Mouse (Mus musculus): Measurements from ENCODE around the gene Lrrtm3. TPM values are rescaled to one million over a fixed set of nuclear protein-coding genes. Genes with fewer than 3 reads are reported as not detected.

The Lrrtm3 gene
- polyA plus RNA-seq, 1 experiment, result 36.6 TPM

DNA sequence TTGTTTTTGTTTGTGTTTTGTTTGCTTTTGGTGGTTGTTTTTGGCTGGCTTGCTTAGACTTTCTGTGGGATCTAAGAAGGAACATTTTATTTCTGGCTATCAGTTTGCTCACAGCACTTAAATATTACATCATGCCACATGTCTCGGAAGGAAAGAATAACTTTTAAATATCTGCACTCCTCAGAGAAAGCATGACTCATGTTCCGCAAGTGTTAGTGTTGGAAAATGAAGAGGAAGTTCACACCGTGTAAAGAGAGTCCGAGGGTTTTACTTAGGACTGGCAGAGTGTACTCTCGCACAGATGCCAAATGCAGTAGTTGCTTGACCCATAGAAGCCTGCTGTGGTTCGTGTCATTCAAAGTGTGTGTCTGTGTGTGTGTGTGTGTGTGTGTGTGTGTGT, 40.9 kb downstream of the Lrrtm3 start:
- DNase-seq (ENCODE audit: extremely low spot score in 1 of 2, low spot score in 1 of 2), result peak; percentile 38 to 65

DNA sequence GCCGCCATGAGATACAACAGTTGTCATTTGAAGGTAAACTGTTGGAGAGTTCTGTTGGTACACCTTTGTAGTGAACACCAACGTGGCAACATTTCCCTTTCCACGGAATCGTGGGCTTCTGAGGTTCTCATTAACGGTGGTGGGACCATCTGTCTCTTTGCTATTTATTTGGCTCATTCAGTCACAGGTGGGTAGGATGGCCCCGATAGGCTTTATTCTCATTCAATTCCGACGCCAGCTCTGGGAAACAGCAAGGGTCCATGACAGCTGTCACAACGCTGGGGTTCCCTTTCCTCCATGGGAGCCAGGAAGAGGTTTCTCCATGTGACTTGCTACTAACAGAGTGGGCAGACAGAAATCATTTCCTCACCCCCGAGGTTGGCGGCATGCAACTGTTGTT, 48.2 kb downstream of the Lrrtm3 start:
- DNase-seq (ENCODE audit: extremely low spot score in 1 of 2, low spot score in 1 of 2), result no peak

DNA sequence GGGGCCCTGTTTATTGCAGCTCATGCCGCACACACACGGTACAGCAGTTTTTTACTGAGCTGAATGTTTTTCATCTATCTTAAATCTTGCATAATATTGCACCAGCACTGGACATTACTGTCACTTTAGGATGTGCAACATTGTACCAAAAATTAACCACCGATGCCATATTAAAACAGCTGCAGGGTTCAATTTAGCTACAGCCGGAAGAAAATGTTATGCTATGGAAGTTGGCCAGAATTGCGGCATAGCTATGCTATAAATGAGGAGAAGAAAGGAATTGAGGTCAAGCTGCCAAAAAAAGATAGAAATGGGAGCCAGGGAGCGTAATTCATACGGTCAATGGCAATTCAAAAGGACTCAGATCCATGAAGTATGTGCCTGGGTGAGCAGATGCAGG, 48.9 kb downstream of the Lrrtm3 start:
- no peak for DNase-seq (ENCODE audit: extremely low spot score in 1 of 2, low spot score in 1 of 2)

DNA sequence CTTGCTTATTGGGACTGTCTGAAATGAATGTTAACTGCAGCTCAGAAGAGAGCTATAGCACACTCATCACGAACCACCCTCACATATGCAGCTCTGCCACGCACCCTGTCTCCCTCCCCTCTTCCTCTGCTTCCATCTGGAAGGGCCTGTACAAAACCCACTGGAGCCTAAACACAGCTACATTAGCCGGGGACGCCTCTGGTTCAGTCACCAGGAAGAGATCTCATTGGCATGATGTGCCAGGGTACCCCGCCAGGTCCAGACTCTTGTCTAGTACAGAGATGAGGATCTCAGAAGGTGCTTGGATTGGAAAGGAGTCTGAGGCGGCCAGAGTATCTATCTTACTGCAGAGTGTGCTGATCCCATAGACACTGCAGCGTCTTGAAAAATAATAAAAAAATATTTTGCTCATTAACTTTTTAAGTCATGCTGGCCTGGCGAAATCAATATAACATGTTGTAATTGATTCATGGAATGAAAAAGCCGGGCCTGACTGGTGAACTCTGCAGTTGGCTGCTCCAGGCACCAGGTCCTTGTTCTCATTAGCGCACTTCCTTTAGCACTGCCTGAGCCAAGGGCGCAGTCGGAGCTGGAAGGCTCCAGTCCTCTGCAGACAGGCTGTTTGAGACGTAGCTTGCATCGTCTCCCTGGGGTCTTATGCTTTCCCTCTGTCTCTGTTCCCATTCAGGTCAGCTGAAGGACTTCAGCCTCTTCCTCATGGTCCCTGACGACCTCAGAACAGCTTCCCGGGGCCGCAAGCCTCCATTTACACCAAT, 50.1 kb downstream of the Lrrtm3 start:
- peak; percentile 31 to 48 for DNase-seq (ENCODE audit: extremely low spot score in 1 of 2, low spot score in 1 of 2)

DNA sequence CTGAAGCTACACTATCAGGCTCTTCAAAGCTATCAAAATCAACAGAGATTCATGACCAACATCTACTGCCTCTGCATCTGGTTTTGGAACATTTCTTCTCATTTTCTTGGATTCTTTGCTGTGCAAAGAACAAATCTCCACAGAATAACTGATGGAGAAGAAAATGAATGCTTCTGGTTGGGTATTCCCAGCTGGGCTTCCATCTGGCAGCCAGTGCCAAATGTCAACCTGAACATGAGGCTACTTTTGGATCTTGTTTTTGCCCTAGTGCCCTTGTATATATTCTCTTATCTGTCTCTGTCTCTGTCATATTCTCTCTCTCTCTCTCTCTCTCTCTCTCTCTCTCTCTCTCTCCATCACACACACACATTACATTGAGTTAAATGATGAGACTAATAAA, 59.2 kb downstream of the Lrrtm3 start:
- DNase-seq (ENCODE audit: extremely low spot score in 1 of 2, low spot score in 1 of 2), result no peak

DNA sequence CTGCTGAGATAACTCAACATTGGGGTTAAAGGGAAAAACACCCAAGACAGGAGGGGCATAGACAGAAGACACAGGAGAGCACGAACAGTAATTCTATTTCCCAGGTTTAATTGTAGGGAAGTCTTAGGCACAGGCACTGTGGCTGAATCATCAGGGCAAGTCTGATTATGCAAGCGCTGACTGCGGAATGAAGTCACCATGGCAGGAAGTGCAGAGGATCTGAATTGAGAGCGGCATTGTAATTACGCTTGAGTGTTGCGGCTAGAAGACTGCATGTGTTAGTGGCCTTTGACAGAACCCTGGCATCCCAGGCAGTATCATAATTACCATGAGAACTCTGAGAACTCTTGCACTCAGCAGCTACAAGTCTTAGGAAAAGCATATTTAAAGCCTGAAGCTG, 66.7 kb downstream of the Lrrtm3 start:
- DNase-seq (ENCODE audit: extremely low spot score in 1 of 2, low spot score in 1 of 2), result peak in 1 of 2 experiments; percentile 66

DNA sequence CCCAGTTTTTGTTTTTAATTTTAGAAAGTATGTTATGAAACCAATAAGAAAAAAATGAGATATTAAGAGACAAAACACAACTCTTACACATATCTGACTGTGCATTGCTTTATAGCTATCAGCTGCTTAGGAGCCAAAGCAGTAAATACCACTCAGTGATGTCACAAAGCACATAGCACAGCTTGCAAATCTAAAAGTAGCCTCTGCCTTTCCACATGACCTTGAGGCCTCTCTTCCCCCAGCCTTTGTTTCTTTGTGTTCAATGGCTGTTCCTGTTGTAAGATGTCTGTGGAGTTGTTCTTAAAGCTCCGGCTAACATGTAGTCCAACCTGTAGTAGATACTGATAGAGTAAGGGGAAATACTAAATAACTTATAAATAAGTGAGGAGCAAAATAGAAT, 69.7 kb downstream of the Lrrtm3 start:
- DNase-seq (ENCODE audit: extremely low spot score in 1 of 2, low spot score in 1 of 2), result no peak

DNA sequence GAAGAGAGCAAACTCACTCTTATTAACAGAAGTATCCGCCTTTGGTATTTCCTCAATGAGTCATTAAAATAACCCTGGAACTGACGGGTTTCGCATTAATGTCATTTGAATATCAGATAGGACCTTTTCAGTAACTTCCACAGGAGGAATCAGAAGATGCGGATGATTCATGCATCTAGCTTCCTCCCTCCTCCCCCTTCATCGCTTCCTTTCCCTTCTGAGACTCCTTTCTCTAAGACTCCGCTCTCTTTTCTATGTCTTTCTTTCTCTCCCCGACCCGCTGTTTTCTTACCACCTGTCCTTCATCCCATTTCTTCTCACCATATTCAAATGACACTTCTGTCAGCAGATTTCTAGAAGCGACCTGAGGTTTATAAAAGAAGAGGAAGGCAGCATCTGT, 88.1 kb downstream of the Lrrtm3 start:
- peak in 1 of 2 experiments; percentile 49 for DNase-seq (ENCODE audit: extremely low spot score in 1 of 2, low spot score in 1 of 2)

DNA sequence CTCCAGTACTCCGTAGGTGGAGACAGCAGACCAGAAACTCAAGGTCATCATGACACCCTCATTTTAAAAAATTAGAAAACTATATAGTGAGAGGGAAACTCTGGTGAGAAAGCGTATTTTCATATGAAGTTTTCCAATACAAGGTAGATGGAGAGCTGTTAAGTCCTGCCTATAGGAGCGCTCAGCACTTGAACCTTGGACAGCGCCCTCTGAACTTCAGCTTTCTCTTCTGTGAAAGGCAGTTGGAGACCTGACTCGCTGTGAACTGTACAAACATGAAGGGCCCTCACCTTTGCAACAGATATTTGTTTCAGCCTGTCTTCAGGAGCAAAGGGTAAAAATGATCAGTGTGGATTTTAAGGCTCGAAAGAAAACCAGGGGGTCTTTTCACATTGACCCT, 88.5 kb downstream of the Lrrtm3 start:
- DNase-seq (ENCODE audit: extremely low spot score in 1 of 2, low spot score in 1 of 2), result no peak

DNA sequence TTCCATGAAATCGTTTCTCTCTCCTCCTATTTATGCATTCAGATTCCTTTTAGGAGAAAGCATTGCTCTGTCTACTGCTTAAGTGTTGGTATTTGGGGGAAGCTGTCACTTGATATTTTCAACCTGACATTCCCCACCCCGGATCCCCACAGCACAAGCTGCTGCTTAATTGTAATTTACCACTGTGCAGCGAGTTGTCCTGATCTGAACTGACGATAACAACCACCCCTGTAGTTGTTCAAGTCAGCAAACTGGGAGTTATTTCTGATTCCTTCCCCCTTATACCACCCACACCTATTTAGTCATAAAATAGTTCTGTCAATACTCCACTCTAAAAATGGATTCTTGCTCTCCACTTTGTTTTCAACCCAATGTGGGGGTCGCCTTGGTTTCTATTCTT, 95.8 kb downstream of the Lrrtm3 start:
- DNase-seq (ENCODE audit: extremely low spot score in 1 of 2, low spot score in 1 of 2), result peak in 1 of 2 experiments; percentile 34

DNA sequence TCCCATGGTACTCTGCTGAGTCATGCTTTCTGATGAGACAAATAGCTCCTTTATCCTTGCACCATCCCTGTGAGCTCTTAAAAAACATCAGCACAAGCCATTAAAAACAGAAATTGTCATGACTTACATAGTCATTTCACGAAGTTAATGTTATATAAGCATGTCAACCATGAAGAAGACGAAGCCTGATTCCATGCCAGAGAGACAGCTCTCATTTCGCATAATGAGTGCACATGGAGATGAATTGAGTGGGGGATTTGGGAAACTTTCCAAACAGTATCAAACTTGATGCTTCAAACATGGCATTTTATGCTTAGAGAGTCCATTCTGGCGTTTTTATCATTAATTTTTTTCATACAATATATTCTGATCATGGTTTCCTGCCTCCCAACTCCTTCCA, 104.5 kb downstream of the Lrrtm3 start:
- DNase-seq (ENCODE audit: extremely low spot score in 1 of 2, low spot score in 1 of 2), result peak in 1 of 2 experiments; percentile 25

DNA sequence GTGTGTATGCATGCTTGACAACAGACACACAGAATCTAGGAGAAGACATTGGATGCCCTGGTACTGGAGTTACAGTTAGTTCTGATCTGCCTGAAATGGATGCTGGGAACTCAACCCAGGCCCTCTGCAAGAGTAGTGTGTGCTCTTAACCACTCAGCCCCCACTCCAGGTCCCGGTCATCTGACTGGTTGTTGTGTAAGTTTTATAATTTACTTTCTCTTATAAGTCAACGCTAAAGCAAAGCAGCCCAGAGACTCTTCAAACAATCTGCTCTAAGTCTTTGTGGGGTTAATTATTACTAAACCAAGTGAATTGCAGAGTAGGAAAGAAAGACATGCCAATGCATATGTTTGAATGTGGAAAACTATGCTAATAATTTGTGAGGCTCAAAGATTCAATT, 110.7 kb downstream of the Lrrtm3 start:
- DNase-seq (ENCODE audit: extremely low spot score in 1 of 2, low spot score in 1 of 2), result no peak

DNA sequence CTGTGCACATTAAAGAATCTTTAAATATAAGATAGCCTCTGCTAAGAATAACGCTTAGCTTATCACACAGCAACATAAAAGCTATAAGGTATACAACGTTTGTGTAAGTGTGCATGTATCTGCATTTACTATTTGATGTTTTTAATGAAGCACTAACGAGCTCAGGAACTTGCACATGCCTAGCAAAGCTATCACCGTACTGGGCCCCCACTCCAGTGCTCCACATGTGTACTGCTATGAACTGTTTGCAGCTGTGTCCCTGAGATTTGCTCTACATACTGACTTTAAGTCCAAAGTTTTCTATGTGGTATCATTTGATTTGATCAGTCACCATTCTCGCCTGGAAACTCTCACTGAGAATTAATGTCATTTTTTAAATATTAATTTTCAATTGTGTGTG, 111.1 kb downstream of the Lrrtm3 start:
- DNase-seq (ENCODE audit: extremely low spot score in 1 of 2, low spot score in 1 of 2), result no peak

DNA sequence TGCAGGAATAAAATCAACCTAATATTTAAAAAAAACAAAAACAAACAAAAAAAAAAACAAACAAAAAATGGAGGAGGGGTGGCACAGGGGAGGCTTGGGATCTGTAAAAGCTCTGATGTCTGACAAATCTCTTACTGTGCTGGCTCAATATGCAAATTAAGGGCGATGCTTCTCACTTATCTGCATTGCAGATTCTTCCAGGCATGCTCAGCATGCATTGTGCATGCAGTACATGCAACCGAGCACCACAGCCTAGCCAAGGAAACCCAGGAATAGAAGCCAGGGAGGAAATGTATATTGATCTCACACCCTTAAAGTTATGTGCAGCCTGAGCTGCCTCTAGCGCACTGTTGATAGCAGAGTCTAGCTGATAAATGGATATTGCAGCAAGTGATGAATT, 111.5 kb downstream of the Lrrtm3 start:
- DNase-seq (ENCODE audit: extremely low spot score in 1 of 2, low spot score in 1 of 2), result no peak

DNA sequence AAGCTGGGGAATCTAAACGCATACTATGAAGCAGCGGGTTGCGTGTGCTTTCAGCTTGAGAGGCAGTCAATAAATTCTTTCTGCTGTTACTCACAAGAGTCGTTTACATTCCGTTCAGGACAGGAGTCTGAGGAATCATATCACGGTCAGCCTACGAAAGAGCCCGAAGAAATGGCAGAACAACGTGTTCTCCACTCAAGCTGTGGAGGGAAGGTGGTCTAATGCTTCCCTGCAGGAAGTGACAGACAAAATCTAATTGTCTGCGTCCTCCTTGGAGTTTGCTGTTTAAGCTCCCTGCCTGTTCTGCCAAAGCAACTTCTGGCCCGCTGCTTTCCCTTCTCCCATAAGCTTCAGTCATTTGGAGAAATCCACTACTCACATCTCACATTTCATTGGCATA, 112.0 kb downstream of the Lrrtm3 start:
- no peak for DNase-seq (ENCODE audit: extremely low spot score in 1 of 2, low spot score in 1 of 2)

DNA sequence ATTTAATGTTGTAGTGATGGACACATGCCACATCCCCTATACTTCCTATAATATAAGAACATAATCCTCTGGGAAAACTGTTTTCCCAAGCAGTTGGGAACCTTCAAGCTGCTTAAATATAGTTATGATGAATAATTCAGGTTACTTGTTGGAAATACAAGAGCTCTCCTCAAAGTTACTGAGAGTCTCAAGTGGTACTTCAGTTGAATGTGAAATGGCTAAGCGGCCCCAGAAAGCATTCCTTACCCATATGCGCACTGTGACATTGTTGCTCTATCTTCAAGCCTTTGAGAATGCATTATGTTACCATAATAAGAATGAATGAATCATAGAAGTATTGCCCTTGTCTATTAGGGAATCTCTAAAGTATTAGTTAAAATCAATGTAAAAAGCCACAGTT, 117.8 kb downstream of the Lrrtm3 start:
- DNase-seq (ENCODE audit: extremely low spot score in 1 of 2, low spot score in 1 of 2), result no peak

DNA sequence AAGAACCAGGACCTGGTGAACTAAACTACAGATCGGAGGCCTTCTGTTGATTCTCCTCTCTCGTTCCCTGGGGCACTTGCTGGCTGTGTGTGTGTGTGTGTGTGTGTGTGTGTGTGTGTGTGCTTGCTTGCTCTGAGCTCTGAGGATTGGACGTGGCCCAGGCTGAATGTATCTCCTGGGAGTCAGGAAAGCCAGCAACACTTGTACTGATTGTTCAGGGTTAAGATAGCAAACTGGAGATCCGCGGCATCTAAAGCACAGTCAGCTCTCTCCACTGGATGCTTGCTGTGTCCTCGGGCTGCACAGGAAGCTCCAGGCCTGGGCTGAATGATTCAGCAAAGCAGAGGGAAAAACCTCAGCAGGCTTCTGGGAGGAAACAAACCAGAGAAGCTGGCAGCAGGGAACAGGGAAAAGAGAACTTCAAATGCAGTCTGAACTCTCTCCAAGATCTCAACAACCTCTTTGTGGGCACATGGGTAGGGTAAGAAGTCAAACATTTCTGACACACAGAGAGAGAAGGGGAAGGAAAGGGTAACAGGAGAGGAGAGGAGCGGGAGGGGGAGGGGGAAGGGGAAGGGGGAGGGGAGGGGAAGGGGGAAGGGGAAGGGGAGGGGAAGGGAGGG, 135.7 kb downstream of the Lrrtm3 start:
- DNase-seq (ENCODE audit: extremely low spot score in 1 of 2, low spot score in 1 of 2), result peak in 1 of 2 experiments; percentile 25

DNA sequence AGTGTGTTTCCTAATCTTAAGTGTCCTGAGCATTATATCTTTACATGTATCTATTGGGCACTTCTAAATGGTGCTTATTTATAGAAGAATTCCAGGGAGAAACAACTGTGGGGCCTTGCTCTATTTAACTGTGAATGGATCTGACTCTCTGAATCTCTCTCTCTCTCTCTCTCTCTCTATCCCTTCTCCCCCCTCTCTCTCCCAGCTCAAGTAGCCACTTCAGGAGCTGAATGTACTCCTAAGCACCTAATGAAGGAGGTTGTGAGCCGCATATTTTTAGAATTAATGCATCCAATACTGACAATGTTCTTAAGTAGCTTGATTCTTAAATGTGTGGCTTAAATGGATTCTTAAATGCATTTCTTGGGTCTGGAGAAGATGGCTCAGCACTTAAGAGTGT, 138.6 kb downstream of the Lrrtm3 start:
- DNase-seq (ENCODE audit: extremely low spot score in 1 of 2, low spot score in 1 of 2), result no peak

DNA sequence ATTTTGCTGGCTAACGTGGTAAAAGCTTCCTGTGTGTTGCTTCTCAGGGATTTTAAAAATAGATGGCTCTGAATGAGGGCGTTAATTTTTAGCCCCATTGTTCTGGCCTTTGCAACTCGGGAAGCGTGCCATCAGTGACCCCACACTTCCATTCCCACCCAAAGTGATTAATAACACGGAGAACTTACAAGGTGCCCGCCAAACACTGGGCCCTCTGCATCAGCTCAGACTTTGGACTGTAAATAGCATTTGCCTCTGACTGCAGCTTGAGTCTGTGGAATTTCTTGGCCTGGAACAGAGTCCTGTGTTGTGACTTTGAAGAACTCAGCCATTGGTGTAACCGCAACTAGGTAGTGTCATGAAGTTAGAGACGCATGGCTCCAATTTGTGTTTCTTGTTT, 139.2 kb downstream of the Lrrtm3 start:
- no peak for DNase-seq (ENCODE audit: extremely low spot score in 1 of 2, low spot score in 1 of 2)

DNA sequence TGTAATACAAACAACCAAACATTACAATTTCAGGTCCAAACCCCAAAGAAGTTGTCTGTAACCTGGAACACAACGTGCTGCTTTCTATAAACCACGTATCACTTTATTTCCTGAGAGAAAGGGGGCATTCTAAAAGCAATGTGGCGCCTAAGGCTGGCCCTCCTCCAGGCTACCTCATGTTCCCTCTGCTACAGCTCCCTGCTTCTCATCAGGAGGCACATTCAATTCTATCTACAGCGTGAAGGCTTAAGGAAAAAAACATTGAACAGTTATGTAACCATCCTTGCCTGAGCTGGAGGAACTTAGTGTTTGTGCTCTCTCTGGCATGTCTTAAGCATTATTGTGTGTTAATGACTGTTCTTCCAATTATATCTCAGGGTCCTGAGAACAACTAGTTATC, 142.8 kb downstream of the Lrrtm3 start:
- peak; percentile 14 to 61 for DNase-seq (ENCODE audit: extremely low spot score in 1 of 2, low spot score in 1 of 2)

DNA sequence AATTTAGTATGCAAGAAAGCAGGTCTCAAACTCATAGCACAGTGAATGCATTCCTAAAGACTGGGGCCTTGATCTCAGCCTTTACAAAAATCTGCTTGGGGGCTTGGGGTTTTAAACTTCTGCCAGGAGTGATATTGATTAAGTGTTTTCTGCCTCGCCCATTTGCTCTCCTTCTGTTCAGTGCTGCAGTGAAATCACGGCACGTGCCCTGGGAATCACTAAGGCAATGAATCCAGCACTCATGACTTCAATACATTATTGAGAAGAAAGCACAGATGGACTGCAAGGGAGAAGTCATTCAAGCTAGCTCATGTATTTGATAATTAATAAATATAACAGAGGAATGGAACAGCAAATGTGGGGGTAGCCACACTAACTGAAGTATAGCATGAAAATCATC, 144.5 kb downstream of the Lrrtm3 start:
- no peak for DNase-seq (ENCODE audit: extremely low spot score in 1 of 2, low spot score in 1 of 2)

DNA sequence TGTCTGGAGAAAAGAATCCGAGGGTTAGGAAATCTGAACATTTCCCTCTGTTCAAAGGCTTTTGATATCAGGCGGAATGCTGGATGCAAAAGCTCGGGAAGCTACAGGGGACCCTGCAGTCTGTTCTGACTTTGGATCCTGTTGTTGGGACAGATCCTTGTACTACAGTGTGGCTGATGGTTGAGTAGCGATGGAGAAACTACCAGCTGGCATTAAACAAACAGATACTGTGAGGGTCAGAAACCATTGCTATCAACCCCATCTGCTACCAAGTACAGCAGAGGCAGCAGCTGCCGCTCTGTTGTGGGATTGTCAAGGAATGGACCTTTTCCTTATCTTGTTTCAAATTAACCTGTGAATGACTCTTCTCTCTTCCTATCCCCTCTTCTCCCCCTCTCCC, 156.1 kb downstream of the Lrrtm3 start:
- DNase-seq (ENCODE audit: extremely low spot score in 1 of 2, low spot score in 1 of 2), result no peak
